Mouse (Mus musculus): ENCODE results near the gene Tmeff2.
"Not testable (repeated sequence)": the region's sequence is repeated elsewhere in the genome, so short reads cannot be mapped to it uniquely, and the experiment has no call there.

Tmeff2 gene

GRCm38 (mm10) chr1:50900386-50900785, at the start of gene Tmeff2:
Gene Tmeff2, plus strand, starts transcription at chr1:50900647.
- not testable (repeated sequence) for DNase-seq (ENCODE audit: low spot score)

GRCm38 (mm10) chr1:50861515-50861914, 38.9 kb upstream of the Tmeff2 start:
- DNase-seq (ENCODE audit: low spot score): no peak

- DNase-seq (ENCODE audit: low spot score): no peak
Observed at GRCm38 (mm10) chr1:50897696-50898095, 2.8 kb upstream of the Tmeff2 start.

GRCm38 (mm10) chr1:50924838-50925355, 24.4 kb downstream of the Tmeff2 start:
- DNase-seq (ENCODE audit: low spot score): no peak

GRCm38 (mm10) chr1:50925356-50925921, 25.0 kb downstream of the Tmeff2 start:
- DNase-seq (ENCODE audit: low spot score): no peak

- DNase-seq (ENCODE audit: low spot score): no peak
Observed at GRCm38 (mm10) chr1:50926374-50927060, 26.1 kb downstream of the Tmeff2 start.

- DNase-seq (ENCODE audit: low spot score): peak; percentile 36
Observed at GRCm38 (mm10) chr1:50927077-50927611, 26.7 kb downstream of the Tmeff2 start.

GRCm38 (mm10) chr1:50927679-50928187, 27.3 kb downstream of the Tmeff2 start:
- DNase-seq (ENCODE audit: low spot score): no peak

GRCm38 (mm10) chr1:50928776-50929175, 28.3 kb downstream of the Tmeff2 start:
- no peak for DNase-seq (ENCODE audit: low spot score)

- no peak for DNase-seq (ENCODE audit: low spot score)
Observed at GRCm38 (mm10) chr1:50935076-50935475, 34.6 kb downstream of the Tmeff2 start.

- DNase-seq (ENCODE audit: low spot score): no peak
Observed at GRCm38 (mm10) chr1:50935484-50935883, 35.0 kb downstream of the Tmeff2 start.

GRCm38 (mm10) chr1:50940131-50941039, 39.9 kb downstream of the Tmeff2 start:
- no peak for DNase-seq (ENCODE audit: low spot score)

- DNase-seq (ENCODE audit: low spot score): no peak
Observed at GRCm38 (mm10) chr1:50948575-50948974, 48.1 kb downstream of the Tmeff2 start.

- no peak for DNase-seq (ENCODE audit: low spot score)
Observed at GRCm38 (mm10) chr1:50958844-50959243, 58.4 kb downstream of the Tmeff2 start.

- DNase-seq (ENCODE audit: low spot score): no peak
Observed at GRCm38 (mm10) chr1:50961954-50962648, 61.7 kb downstream of the Tmeff2 start.

- DNase-seq (ENCODE audit: low spot score): no peak
Observed at GRCm38 (mm10) chr1:50962649-50963000, 62.2 kb downstream of the Tmeff2 start.

- no peak for DNase-seq (ENCODE audit: low spot score)
Observed at GRCm38 (mm10) chr1:50969685-50970084, 69.2 kb downstream of the Tmeff2 start.

GRCm38 (mm10) chr1:50970853-50971252, 70.4 kb downstream of the Tmeff2 start:
- no peak for DNase-seq (ENCODE audit: low spot score)

- no peak for DNase-seq (ENCODE audit: low spot score)
Observed at GRCm38 (mm10) chr1:50972509-50973436, 72.3 kb downstream of the Tmeff2 start.

- DNase-seq (ENCODE audit: low spot score): no peak
Observed at GRCm38 (mm10) chr1:50979358-50980081, 79.1 kb downstream of the Tmeff2 start.

Data from urinary bladder, postnatal 10 days (tissue).